Mouse (Mus musculus): ENCODE results near the gene Sntg2.

GRCm38 (mm10) chr12:30234940-30235339 is 138.2 kb downstream of the Sntg2 start:
- TF ChIP-seq CTCF (IDR thresholded peaks at IDR 0.05; ENCODE audit: borderline replicate concordance, insufficient read depth, low read depth, low read length) (no peak), POLR2A (IDR thresholded peaks at IDR 0.05; ENCODE audit: borderline replicate concordance, insufficient read depth, low read length) (no peak)
